Mouse (Mus musculus) bone marrow, adult 2 months (tissue): ENCODE results near the gene Stk39. TPM values are rescaled to one million over a fixed set of nuclear protein-coding genes. Genes with fewer than 3 reads are reported as not detected.

Experiments used
- H3K27ac ChIP-seq: fragments of 200-500 bp; 2 replicates; pipeline ENCODE4 v1.5.1; 2012; ENCODE audit warnings: low read depth, mild to moderate bottlenecking, control low read depth, inconsistent platforms, low read length; ENCODE audit not compliant: control insufficient read depth, poor library complexity, insufficient read depth
- H3K4me1 ChIP-seq: fragments of 200-500 bp; 2 replicates; pipeline ENCODE4 v1.6.1; 2011; ENCODE audit warnings: low read length; ENCODE audit not compliant: control insufficient read depth, insufficient read depth
- H3K4me3 ChIP-seq: fragments of 200-500 bp; replicated peaks from 2 replicates; pipeline ENCODE3; 2011; ENCODE audit warnings: mild to moderate bottlenecking, low read depth, low read length, control low read depth; ENCODE audit not compliant: control insufficient read depth
- CTCF ChIP-seq: fragments of 200-500 bp; IDR thresholded peaks from 2 replicates; pipeline ENCODE4 v1.5.1; 2011; ENCODE audit warnings: low read length, control low read depth; ENCODE audit not compliant: control insufficient read depth, insufficient read depth
- POLR2A ChIP-seq: fragments of 200-500 bp; IDR thresholded peaks from 2 replicates; pipeline ENCODE4 v1.6.1; 2011; ENCODE audit warnings: low read depth, mild to moderate bottlenecking, control low read depth, low read length, borderline replicate concordance; ENCODE audit not compliant: control insufficient read depth
- WGBS: fragments of 180-500 bp; shearing (Covaris S2); methylation state at CpG from one replicate; pipeline ENCODE4 v1.1.7; 2018; 5-methylcytosine and 5-hydroxymethylcytosine counted together
- polyA plus RNA-seq: library from polyadenylated mRNA; stranded (reverse); fragments of >200 nt; gene quantifications from 2 replicates; pipeline ENCODE4 v1.2.4, GENCODE M21; 2011; ENCODE audit warnings: low replicate concordance; ENCODE audit not compliant: missing spikeins, insufficient read depth, insufficient read length

Gene Stk39
- polyA plus RNA-seq, 1 experiment = 1.8 TPM

GRCm38 (mm10) chr2:68443141-68443540 lies 28.9 kb downstream of the Stk39 start:
- TF ChIP-seq POLR2A = no peak
- TF ChIP-seq CTCF = no peak
- H3K4me1 ChIP-seq = no peaks in the 10 kb centered on the region
- 84% methylated on average over 6 of the region's 6 CpGs for WGBS
- no peak overlapping the region for H3K4me3 ChIP-seq
- no peak overlapping the region for H3K27ac ChIP-seq

- Histone ChIP-seq H3K4me3 (no peak overlapping the region), H3K4me1 (no peaks in the 10 kb centered on the region), H3K27ac (no peak overlapping the region)
- no peak for TF ChIP-seq POLR2A
- TF ChIP-seq CTCF = no peak
- WGBS = 77% methylated on average over 5 of the region's 5 CpGs
Observed at GRCm38 (mm10) chr2:68442113-68442717, 29.9 kb downstream of the Stk39 start.

- H3K27ac ChIP-seq = no peak overlapping the region
- WGBS = 84% methylated on average over 9 of the region's 9 CpGs
- no peaks in the 10 kb centered on the region for H3K4me1 ChIP-seq
- TF ChIP-seq CTCF = no peak
- no peak for TF ChIP-seq POLR2A
- H3K4me3 ChIP-seq = no peak overlapping the region
Observed at GRCm38 (mm10) chr2:68439614-68440013, 32.5 kb downstream of the Stk39 start.

GRCm38 (mm10) chr2:68437920-68438319 lies 34.1 kb downstream of the Stk39 start:
- no peaks in the 10 kb centered on the region for H3K4me1 ChIP-seq
- TF ChIP-seq CTCF (no peak), POLR2A (no peak)
- 14% methylated on average over 5 of the region's 5 CpGs for WGBS
- H3K4me3 ChIP-seq = no peak overlapping the region
- H3K27ac ChIP-seq = no peak overlapping the region

GRCm38 (mm10) chr2:68437216-68437615 lies 34.9 kb downstream of the Stk39 start:
- TF ChIP-seq POLR2A = no peak
- TF ChIP-seq CTCF = no peak
- 89% methylated on average over 7 of the region's 7 CpGs for WGBS
- H3K4me1 ChIP-seq = no peaks in the 10 kb centered on the region
- no peak overlapping the region for H3K4me3 ChIP-seq
- H3K27ac ChIP-seq = no peak overlapping the region

GRCm38 (mm10) chr2:68436305-68436704 lies 35.8 kb downstream of the Stk39 start:
- TF ChIP-seq POLR2A (no peak), CTCF (no peak)
- H3K4me3 ChIP-seq = no peak overlapping the region
- 11% methylated on average over 10 of the region's 10 CpGs for WGBS
- H3K4me1 ChIP-seq = no peaks in the 10 kb centered on the region
- no peak overlapping the region for H3K27ac ChIP-seq

GRCm38 (mm10) chr2:68435494-68436255 lies 36.4 kb downstream of the Stk39 start:
- 27% methylated on average over 15 of the region's 15 CpGs for WGBS
- Histone ChIP-seq H3K4me3 (no peak overlapping the region), H3K4me1 (no peaks in the 10 kb centered on the region), H3K27ac (no peak overlapping the region)
- TF ChIP-seq POLR2A (no peak), CTCF (no peak)

GRCm38 (mm10) chr2:68434997-68435396 lies 37.1 kb downstream of the Stk39 start:
- no peak for TF ChIP-seq CTCF
- TF ChIP-seq POLR2A = no peak
- no peak overlapping the region for H3K27ac ChIP-seq
- H3K4me1 ChIP-seq = no peaks in the 10 kb centered on the region
- H3K4me3 ChIP-seq = no peak overlapping the region
- WGBS = 33% methylated on average over 4 of the region's 4 CpGs

- no peak for TF ChIP-seq POLR2A
- TF ChIP-seq CTCF = no peak
- Histone ChIP-seq H3K4me1 (no peaks in the 10 kb centered on the region), H3K27ac (no peak overlapping the region), H3K4me3 (no peak overlapping the region)
- WGBS = 9% methylated on average over 5 of the region's 5 CpGs
Observed at GRCm38 (mm10) chr2:68434576-68434975, 37.5 kb downstream of the Stk39 start.
